Mouse (Mus musculus): Measurements from ENCODE around the gene Fes. TPM values are rescaled to one million over a fixed set of nuclear protein-coding genes. Genes with fewer than 3 reads are reported as not detected.

Gene Fes
- polyA plus RNA-seq, 1 experiment from 2014 or later, result 12.0 TPM

- Histone ChIP-seq H3K36me3 (ENCODE audit: insufficient read depth) (no peaks in the 10 kb centered on the region), H3K9ac (no peak overlapping the region), H3K4me3 (ENCODE audit: low read depth, low read length) (no peak overlapping the region), H3K4me2 (no peak overlapping the region), H3K27me3 (ENCODE audit: insufficient read depth, low read length) (no peaks in the 10 kb centered on the region), H3K4me1 (ENCODE audit: insufficient read depth) (peaks cover 4% of the 10 kb centered on the region; the same call in 1 of the 2 replicates), H3K27ac (ENCODE audit: low read depth) (no peak overlapping the region), H3K9me3 (ENCODE audit: low read depth, low read length) (no peaks in the 10 kb centered on the region)
- 80% methylated on average over 3 of the region's 3 CpGs for WGBS
- DNase-seq (no peak), ATAC-seq (ENCODE audit: insufficient read depth) (no peak)
- TF ChIP-seq CTCF (IDR thresholded peaks at IDR 0.05; ENCODE audit: low read depth), result no peak
Measured at GRCm38 (mm10) chr7:80374733-80375132, 13.0 kb downstream of the Fes start.

- Histone ChIP-seq H3K9me3 (ENCODE audit: low read depth, low read length) (no peaks in the 10 kb centered on the region), H3K4me3 (ENCODE audit: low read depth, low read length) (no peak overlapping the region), H3K4me2 (no peak overlapping the region), H3K36me3 (ENCODE audit: insufficient read depth) (no peaks in the 10 kb centered on the region), H3K4me1 (ENCODE audit: insufficient read depth) (peaks cover 5% of the 10 kb centered on the region; the same call in 1 of the 2 replicates), H3K9ac (no peak overlapping the region), H3K27me3 (ENCODE audit: insufficient read depth, low read length) (no peaks in the 10 kb centered on the region), H3K27ac (ENCODE audit: low read depth) (no peak overlapping the region)
- TF ChIP-seq CTCF (IDR thresholded peaks at IDR 0.05; ENCODE audit: low read depth), result no peak
- no peak for ATAC-seq (ENCODE audit: insufficient read depth)
- no peak for DNase-seq
- 58% methylated on average over 3 of the region's 3 CpGs for WGBS
Measured at GRCm38 (mm10) chr7:80374280-80374679, 13.5 kb downstream of the Fes start.

GRCm38 (mm10) chr7:80373850-80374249, 13.9 kb downstream of the Fes start:
- ATAC-seq (ENCODE audit: insufficient read depth) (no peak), DNase-seq (no peak)
- Histone ChIP-seq H3K36me3 (ENCODE audit: insufficient read depth) (no peaks in the 10 kb centered on the region), H3K27me3 (ENCODE audit: insufficient read depth, low read length) (no peaks in the 10 kb centered on the region), H3K9me3 (ENCODE audit: low read depth, low read length) (no peaks in the 10 kb centered on the region), H3K4me1 (ENCODE audit: insufficient read depth) (peaks cover 5% of the 10 kb centered on the region; the same call in 1 of the 2 replicates), H3K27ac (ENCODE audit: low read depth) (no peak overlapping the region), H3K4me3 (ENCODE audit: low read depth, low read length) (no peak overlapping the region), H3K9ac (no peak overlapping the region), H3K4me2 (no peak overlapping the region)
- 80% methylated on average over 12 of the region's 12 CpGs for WGBS
- no peak for TF ChIP-seq CTCF (IDR thresholded peaks at IDR 0.05; ENCODE audit: low read depth)

DNA sequence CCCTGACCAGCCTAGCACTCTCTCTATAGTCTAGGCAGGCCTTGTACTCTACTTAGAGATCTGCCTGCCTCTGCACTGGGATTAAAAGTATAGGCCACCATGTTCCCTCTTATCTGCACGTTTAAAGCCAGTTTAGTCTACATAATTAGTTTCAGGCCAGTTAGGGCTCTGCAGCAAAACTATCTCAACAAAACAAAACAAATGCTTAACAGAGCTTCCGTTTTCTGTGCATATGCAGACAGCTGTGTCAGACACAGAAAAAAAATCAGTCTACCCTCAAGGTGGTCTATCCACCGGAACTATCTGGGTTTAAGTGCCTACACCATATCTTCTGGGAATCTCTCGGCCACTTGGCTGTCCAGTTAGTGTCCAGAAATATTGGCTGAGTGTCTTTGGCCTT, 14.4 kb downstream of the Fes start:
- no peak overlapping the region for H3K9ac ChIP-seq
- 72% methylated on average over 4 of the region's 4 CpGs for WGBS
- no peak for TF ChIP-seq CTCF (IDR thresholded peaks at IDR 0.05; ENCODE audit: low read depth)
- DNase-seq, result no peak
- peaks cover 5% of the 10 kb centered on the region; the same call in 1 of the 2 replicates for H3K4me1 ChIP-seq (ENCODE audit: insufficient read depth)
- no peaks in the 10 kb centered on the region for H3K27me3 ChIP-seq (ENCODE audit: insufficient read depth, low read length)
- no peak for ATAC-seq (ENCODE audit: insufficient read depth)
- H3K27ac ChIP-seq (ENCODE audit: low read depth), result no peak overlapping the region
- H3K36me3 ChIP-seq (ENCODE audit: insufficient read depth), result peaks cover 3% of the 10 kb centered on the region
- no peak overlapping the region for H3K4me3 ChIP-seq (ENCODE audit: low read depth, low read length)
- H3K4me2 ChIP-seq, result no peak overlapping the region
- no peaks in the 10 kb centered on the region for H3K9me3 ChIP-seq (ENCODE audit: low read depth, low read length)

DNA sequence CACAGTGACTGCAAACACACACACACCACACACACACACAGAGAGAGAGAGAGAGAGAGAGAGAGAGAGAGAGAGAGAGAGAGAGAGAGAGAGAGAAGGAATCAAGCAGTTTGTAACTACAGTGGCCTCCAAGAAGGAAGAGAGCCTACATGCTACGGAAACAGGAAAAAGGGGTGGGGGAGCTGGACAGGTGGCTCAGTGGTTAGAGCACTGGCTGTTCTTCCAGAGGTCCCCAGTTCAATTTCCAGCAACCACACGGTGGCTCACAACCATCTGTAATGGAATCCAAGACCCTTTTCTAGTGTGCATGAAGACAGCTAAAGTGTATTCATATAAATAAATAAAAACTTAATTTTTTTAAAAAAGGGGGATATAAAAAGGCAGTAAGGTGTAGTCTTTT, 15.1 kb downstream of the Fes start:
- no peaks in the 10 kb centered on the region for H3K9me3 ChIP-seq (ENCODE audit: low read depth, low read length)
- 40% methylated on average over 2 of the region's 2 CpGs for WGBS
- no peak for TF ChIP-seq CTCF (IDR thresholded peaks at IDR 0.05; ENCODE audit: low read depth)
- peaks cover 10% of the 10 kb centered on the region for H3K36me3 ChIP-seq (ENCODE audit: insufficient read depth)
- H3K4me2 ChIP-seq, result no peak overlapping the region
- peaks cover 5% of the 10 kb centered on the region; the same call in 1 of the 2 replicates for H3K4me1 ChIP-seq (ENCODE audit: insufficient read depth)
- no peak overlapping the region for H3K9ac ChIP-seq
- H3K27ac ChIP-seq (ENCODE audit: low read depth), result no peak overlapping the region
- ATAC-seq (ENCODE audit: insufficient read depth) (no peak), DNase-seq (no peak)
- H3K4me3 ChIP-seq (ENCODE audit: low read depth, low read length), result no peak overlapping the region
- H3K27me3 ChIP-seq (ENCODE audit: insufficient read depth, low read length), result no peaks in the 10 kb centered on the region

GRCm38 (mm10) chr7:80372166-80372565, 15.6 kb downstream of the Fes start:
- DNase-seq, result no peak
- Histone ChIP-seq H3K9me3 (ENCODE audit: low read depth, low read length) (no peaks in the 10 kb centered on the region), H3K4me1 (ENCODE audit: insufficient read depth) (peaks cover 5% of the 10 kb centered on the region; the same call in 1 of the 2 replicates), H3K4me3 (ENCODE audit: low read depth, low read length) (no peak overlapping the region), H3K9ac (no peak overlapping the region), H3K27me3 (ENCODE audit: insufficient read depth, low read length) (no peaks in the 10 kb centered on the region), H3K4me2 (no peak overlapping the region), H3K36me3 (ENCODE audit: insufficient read depth) (peaks cover 15% of the 10 kb centered on the region), H3K27ac (ENCODE audit: low read depth) (no peak overlapping the region)
- no peak for ATAC-seq (ENCODE audit: insufficient read depth)
- no peak for TF ChIP-seq CTCF (IDR thresholded peaks at IDR 0.05; ENCODE audit: low read depth)
- WGBS, result 59% methylated on average over 3 of the region's 3 CpGs

- TF ChIP-seq CTCF (IDR thresholded peaks at IDR 0.05; ENCODE audit: low read depth), result peak; percentile 26
- H3K4me2 ChIP-seq, result peak within 1 kb of the TSS; percentile 75
- H3K27ac ChIP-seq (ENCODE audit: low read depth), result peak within 1 kb of the TSS; percentile 78
- H3K27me3 ChIP-seq (ENCODE audit: insufficient read depth, low read length), result no peaks in the 10 kb centered on the region
- peak within 1 kb of the TSS; percentile 78 for H3K9ac ChIP-seq
- WGBS, result under 1% methylated on average over 84 of the region's 86 CpGs
- peak within 1 kb of the TSS; percentile 88 for H3K4me3 ChIP-seq (ENCODE audit: low read depth, low read length)
- ATAC-seq (ENCODE audit: insufficient read depth) (peak; percentile 75), DNase-seq (peak; percentile 88)
- peaks cover 5% of the 10 kb centered on the region; the same call in 1 of the 2 replicates for H3K4me1 ChIP-seq (ENCODE audit: insufficient read depth)
- peaks cover 24% of the 10 kb centered on the region for H3K36me3 ChIP-seq (ENCODE audit: insufficient read depth)
- H3K9me3 ChIP-seq (ENCODE audit: low read depth, low read length), result no peaks in the 10 kb centered on the region
Measured at GRCm38 (mm10) chr7:80371041-80371751, 16.6 kb downstream of the Fes start, which contains the start of gene Man2a2. TSS of gene Man2a2 (minus strand) at chr7:80371375.
